Mouse (Mus musculus): ENCODE data around the gene Bcas2. TPM values are rescaled to one million over a fixed set of nuclear protein-coding genes. Genes with fewer than 3 reads are reported as not detected.
"Not testable (repeated sequence)": the region's sequence is repeated elsewhere in the genome, so short reads cannot be mapped to it uniquely, and the experiment has no call there.

Bcas2 gene
- polyA plus RNA-seq, 1 experiment from 2014 or later = 250 TPM

- no peak overlapping the region for H3K27ac ChIP-seq (ENCODE audit: low read depth, low read length)
- H3K4me1 ChIP-seq (ENCODE audit: control insufficient read depth, insufficient read depth, low read length) = no peaks in the 10 kb centered on the region
- 88% methylated on average over 4 of the region's 4 CpGs for WGBS
- H3K27me3 ChIP-seq (ENCODE audit: control insufficient read depth, insufficient read depth, low read length) = no peaks in the 10 kb centered on the region
- no peak overlapping the region for H3K4me2 ChIP-seq
- H3K9me3 ChIP-seq (ENCODE audit: control insufficient read depth, low read length) = no peaks in the 10 kb centered on the region
- no peak overlapping the region for H3K4me3 ChIP-seq (ENCODE audit: low read depth, low read length)
- DNase-seq (ENCODE audit: low spot score, missing footprints) = no peak
- H3K36me3 ChIP-seq (ENCODE audit: control insufficient read depth, insufficient read depth, low read length) = no peaks in the 10 kb centered on the region
- H3K9ac ChIP-seq (ENCODE audit: low read length) = no peak overlapping the region
- ATAC-seq (ENCODE audit: low FRiP score) = no peak
These were observed 34.9 kb upstream of the Bcas2 start for GRCm38 (mm10) chr3:103136414-103137077.

- 83% methylated on average over 8 of the region's 8 CpGs for WGBS
- no peaks in the 10 kb centered on the region for H3K9me3 ChIP-seq (ENCODE audit: control insufficient read depth, low read length)
- DNase-seq (ENCODE audit: low spot score, missing footprints) (no peak), ATAC-seq (ENCODE audit: low FRiP score) (no peak)
- no peaks in the 10 kb centered on the region for H3K4me1 ChIP-seq (ENCODE audit: control insufficient read depth, insufficient read depth, low read length)
- no peak overlapping the region for H3K4me2 ChIP-seq
- no peaks in the 10 kb centered on the region for H3K36me3 ChIP-seq (ENCODE audit: control insufficient read depth, insufficient read depth, low read length)
- H3K4me3 ChIP-seq (ENCODE audit: low read depth, low read length) = no peak overlapping the region
- no peak overlapping the region for H3K9ac ChIP-seq (ENCODE audit: low read length)
- no peaks in the 10 kb centered on the region for H3K27me3 ChIP-seq (ENCODE audit: control insufficient read depth, insufficient read depth, low read length)
- H3K27ac ChIP-seq (ENCODE audit: low read depth, low read length) = no peak overlapping the region
These were observed 32.4 kb upstream of the Bcas2 start for GRCm38 (mm10) chr3:103139047-103139446.

GRCm38 (mm10) chr3:103140095-103140838 is 31.2 kb upstream of the Bcas2 start:
- not testable (repeated sequence) for H3K9me3 ChIP-seq (ENCODE audit: control insufficient read depth, low read length); H3K9ac ChIP-seq (ENCODE audit: low read length); ATAC-seq (ENCODE audit: low FRiP score); H3K4me1 ChIP-seq (ENCODE audit: control insufficient read depth, insufficient read depth, low read length); H3K4me2 ChIP-seq; H3K27me3 ChIP-seq (ENCODE audit: control insufficient read depth, insufficient read depth, low read length); H3K27ac ChIP-seq (ENCODE audit: low read depth, low read length); H3K4me3 ChIP-seq (ENCODE audit: low read depth, low read length); DNase-seq (ENCODE audit: low spot score, missing footprints); H3K36me3 ChIP-seq (ENCODE audit: control insufficient read depth, insufficient read depth, low read length)
- 66% methylated on average over 11 of the region's 11 CpGs for WGBS

GRCm38 (mm10) chr3:103141287-103141686 is 30.2 kb upstream of the Bcas2 start:
- H3K27ac ChIP-seq (ENCODE audit: low read depth, low read length) = no peak overlapping the region
- H3K4me3 ChIP-seq (ENCODE audit: low read depth, low read length) = no peak overlapping the region
- H3K4me1 ChIP-seq (ENCODE audit: control insufficient read depth, insufficient read depth, low read length) = no peaks in the 10 kb centered on the region
- no peak overlapping the region for H3K9ac ChIP-seq (ENCODE audit: low read length)
- H3K4me2 ChIP-seq = no peak overlapping the region
- no peaks in the 10 kb centered on the region for H3K9me3 ChIP-seq (ENCODE audit: control insufficient read depth, low read length)
- DNase-seq (ENCODE audit: low spot score, missing footprints) = no peak
- no peak for ATAC-seq (ENCODE audit: low FRiP score)
- H3K27me3 ChIP-seq (ENCODE audit: control insufficient read depth, insufficient read depth, low read length) = no peaks in the 10 kb centered on the region
- 95% methylated on average over 11 of the region's 11 CpGs for WGBS
- H3K36me3 ChIP-seq (ENCODE audit: control insufficient read depth, insufficient read depth, low read length) = no peaks in the 10 kb centered on the region

- H3K4me3 ChIP-seq (ENCODE audit: low read depth, low read length) = no peak overlapping the region
- H3K9ac ChIP-seq (ENCODE audit: low read length) = no peak overlapping the region
- ATAC-seq (ENCODE audit: low FRiP score) (no peak), DNase-seq (ENCODE audit: low spot score, missing footprints) (no peak)
- H3K4me2 ChIP-seq = no peak overlapping the region
- H3K4me1 ChIP-seq (ENCODE audit: control insufficient read depth, insufficient read depth, low read length) = no peaks in the 10 kb centered on the region
- WGBS = 91% methylated on average over 10 of the region's 10 CpGs
- no peaks in the 10 kb centered on the region for H3K36me3 ChIP-seq (ENCODE audit: control insufficient read depth, insufficient read depth, low read length)
- H3K27ac ChIP-seq (ENCODE audit: low read depth, low read length) = no peak overlapping the region
- no peaks in the 10 kb centered on the region for H3K27me3 ChIP-seq (ENCODE audit: control insufficient read depth, insufficient read depth, low read length)
- no peaks in the 10 kb centered on the region for H3K9me3 ChIP-seq (ENCODE audit: control insufficient read depth, low read length)
These were observed 29.1 kb upstream of the Bcas2 start for GRCm38 (mm10) chr3:103142366-103142765.

GRCm38 (mm10) chr3:103145336-103145735 is 26.1 kb upstream of the Bcas2 start:
- no peak for DNase-seq (ENCODE audit: low spot score, missing footprints)
- no peak overlapping the region for H3K27ac ChIP-seq (ENCODE audit: low read depth, low read length)
- no peaks in the 10 kb centered on the region for H3K36me3 ChIP-seq (ENCODE audit: control insufficient read depth, insufficient read depth, low read length)
- H3K4me1 ChIP-seq (ENCODE audit: control insufficient read depth, insufficient read depth, low read length) = no peaks in the 10 kb centered on the region
- no peak for ATAC-seq (ENCODE audit: low FRiP score)
- H3K4me2 ChIP-seq = no peak overlapping the region
- 66% methylated on average over 2 of the region's 2 CpGs for WGBS
- no peaks in the 10 kb centered on the region for H3K9me3 ChIP-seq (ENCODE audit: control insufficient read depth, low read length)
- no peak overlapping the region for H3K4me3 ChIP-seq (ENCODE audit: low read depth, low read length)
- no peaks in the 10 kb centered on the region for H3K27me3 ChIP-seq (ENCODE audit: control insufficient read depth, insufficient read depth, low read length)
- H3K9ac ChIP-seq (ENCODE audit: low read length) = no peak overlapping the region

GRCm38 (mm10) chr3:103145791-103146190 is 25.7 kb upstream of the Bcas2 start:
- H3K4me3 ChIP-seq (ENCODE audit: low read depth, low read length) = no peak overlapping the region
- H3K9ac ChIP-seq (ENCODE audit: low read length) = no peak overlapping the region
- no peak overlapping the region for H3K4me2 ChIP-seq
- H3K36me3 ChIP-seq (ENCODE audit: control insufficient read depth, insufficient read depth, low read length) = no peaks in the 10 kb centered on the region
- DNase-seq (ENCODE audit: low spot score, missing footprints) (no peak), ATAC-seq (ENCODE audit: low FRiP score) (no peak)
- 81% methylated on average over 4 of the region's 4 CpGs for WGBS
- H3K9me3 ChIP-seq (ENCODE audit: control insufficient read depth, low read length) = no peaks in the 10 kb centered on the region
- H3K27me3 ChIP-seq (ENCODE audit: control insufficient read depth, insufficient read depth, low read length) = no peaks in the 10 kb centered on the region
- H3K27ac ChIP-seq (ENCODE audit: low read depth, low read length) = no peak overlapping the region
- no peaks in the 10 kb centered on the region for H3K4me1 ChIP-seq (ENCODE audit: control insufficient read depth, insufficient read depth, low read length)

- no peaks in the 10 kb centered on the region for H3K9me3 ChIP-seq (ENCODE audit: control insufficient read depth, low read length)
- H3K9ac ChIP-seq (ENCODE audit: low read length) = no peak overlapping the region
- H3K4me2 ChIP-seq = no peak overlapping the region
- H3K27me3 ChIP-seq (ENCODE audit: control insufficient read depth, insufficient read depth, low read length) = no peaks in the 10 kb centered on the region
- no peaks in the 10 kb centered on the region for H3K36me3 ChIP-seq (ENCODE audit: control insufficient read depth, insufficient read depth, low read length)
- H3K4me3 ChIP-seq (ENCODE audit: low read depth, low read length) = no peak overlapping the region
- no peaks in the 10 kb centered on the region for H3K4me1 ChIP-seq (ENCODE audit: control insufficient read depth, insufficient read depth, low read length)
- H3K27ac ChIP-seq (ENCODE audit: low read depth, low read length) = no peak overlapping the region
- 71% methylated on average over 23 of the region's 23 CpGs for WGBS
- no peak for DNase-seq (ENCODE audit: low spot score, missing footprints)
- ATAC-seq (ENCODE audit: low FRiP score) = no peak
These were observed 24.9 kb upstream of the Bcas2 start for GRCm38 (mm10) chr3:103146330-103147166.

- Histone ChIP-seq H3K9me3 (ENCODE audit: control insufficient read depth, low read length) (no peaks in the 10 kb centered on the region), H3K9ac (ENCODE audit: low read length) (no peak overlapping the region)
- DNase-seq (ENCODE audit: low spot score, missing footprints) = no peak
These were observed 23.7 kb upstream of the Bcas2 start for GRCm38 (mm10) chr3:103147775-103148174.

More at GRCm38 (mm10) chr3:103147775-103148174, 23.7 kb upstream of the Bcas2 start:
- Histone ChIP-seq H3K4me2 (no peak overlapping the region), H3K36me3 (ENCODE audit: control insufficient read depth, insufficient read depth, low read length) (no peaks in the 10 kb centered on the region), H3K27ac (ENCODE audit: low read depth, low read length) (no peak overlapping the region), H3K27me3 (ENCODE audit: control insufficient read depth, insufficient read depth, low read length) (no peaks in the 10 kb centered on the region), H3K4me1 (ENCODE audit: control insufficient read depth, insufficient read depth, low read length) (no peaks in the 10 kb centered on the region), H3K4me3 (ENCODE audit: low read depth, low read length) (no peak overlapping the region)
- ATAC-seq (ENCODE audit: low FRiP score) = no peak
- WGBS = 86% methylated on average over 4 of the region's 4 CpGs
